11 mouse cellular contexts compared by ENCODE assay signal in the genomic region with DNA sequence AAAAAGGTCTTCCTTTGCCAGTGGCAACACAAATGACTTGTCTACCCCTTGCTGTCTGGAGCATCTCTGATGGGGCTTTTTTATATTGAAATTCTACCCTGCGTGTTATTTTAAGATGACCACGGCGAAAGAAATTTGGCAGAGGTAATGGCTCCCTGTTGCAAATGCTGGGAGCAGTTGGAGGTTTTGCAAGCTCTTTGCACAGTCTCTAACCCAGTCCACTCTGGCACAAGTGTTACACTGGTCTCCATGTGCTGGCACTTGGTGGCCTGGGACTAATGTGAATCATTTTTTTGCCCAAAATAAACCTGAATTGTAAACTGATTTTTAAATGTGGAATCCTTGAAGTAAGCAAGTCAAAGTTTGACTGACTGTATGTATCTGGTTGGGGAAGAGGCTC.
A peak's percentile ranks its signal among the peaks of the same experiment; 100 is the strongest.
DNase-seq lines count a peak whose midpoint lies in the region; ATAC-seq and TF ChIP-seq lines count a peak whose summit lies in the region.
"Had no signal": no experiment of that assay in that cellular context is flagged by ENCODE, and none has a peak within 500 bp of the region (broad histone marks: within the 10 kb centered on the region; RNA-seq: fewer than 3 reads in every experiment).

No protein-coding gene starts in this region.

- no peak for ATAC-seq in lung, embryonic 16.5 days (ENCODE audit: low read depth)
- ATAC-seq in erythroblast, adult 5-6 weeks (replicated peaks; ENCODE audit: low FRiP score, poor library complexity, severe bottlenecking) = no peak

- TF ChIP-seq POLR2A in kidney, adult 2 months (IDR thresholded peaks at IDR 0.05; ENCODE audit: low read depth, low read length) = no peak

- no peak overlapping the region for H3K9ac ChIP-seq in lung, embryonic 16.5 days (ENCODE audit: low read length)
- H3K9ac ChIP-seq: embryonic facial prominence, embryonic 15.5 days had no signal

- no peak overlapping the region for H3K4me3 ChIP-seq in lung, embryonic 16.5 days (ENCODE audit: low read length)
- H3K4me3 ChIP-seq in kidney, adult 2 months (ENCODE audit: insufficient read depth, low read depth, low read length) = no peak overlapping the region
- H3K4me3 ChIP-seq: embryonic facial prominence, embryonic 15.5 days had no signal

- no peak overlapping the region for H3K4me2 ChIP-seq in lung, embryonic 16.5 days (ENCODE audit: low read depth, low read length)
- H3K4me2 ChIP-seq: embryonic facial prominence, embryonic 15.5 days had no signal

- DNase-seq in heart, adult 11 months = peak; percentile 90
- DNase-seq in heart, postnatal 4 days = no peak
- no peak for DNase-seq in lung, postnatal 25 days (ENCODE audit: low spot score)
- peak; percentile 32 to 53 for DNase-seq in cerebellum, postnatal 36 days
- DNase-seq in skeletal muscle tissue, adult 2 months (ENCODE audit: low read depth, low spot score) = peak; percentile 68
- no peak for DNase-seq in kidney, adult 2 months
- DNase-seq: liver; thymus, adult 2 months had no signal

- no peaks in the 10 kb centered on the region for H3K36me3 ChIP-seq in lung, embryonic 16.5 days (ENCODE audit: control insufficient read depth, insufficient read depth, low read length)
- no peaks in the 10 kb centered on the region for H3K36me3 ChIP-seq in kidney, adult 2 months (ENCODE audit: control insufficient read depth, insufficient read depth, low read length)
- H3K36me3 ChIP-seq: embryonic facial prominence, embryonic 15.5 days had no signal

- no peaks in the 10 kb centered on the region for H3K9me3 ChIP-seq in lung, embryonic 16.5 days (ENCODE audit: control insufficient read depth, low read length)
- H3K9me3 ChIP-seq: embryonic facial prominence, embryonic 15.5 days had no signal

- no peak for TF ChIP-seq CTCF in kidney, adult 2 months (conservative IDR thresholded peaks at IDR 0.05; ENCODE audit: insufficient read depth, insufficient read length, low read depth, low read length)

- H3K27ac ChIP-seq in lung, embryonic 16.5 days (ENCODE audit: low read length) = peak overlapping the region; percentile 58
- no peak overlapping the region for H3K27ac ChIP-seq in kidney, adult 2 months (ENCODE audit: insufficient read depth, low read depth, low read length)

- peaks cover 20% of the 10 kb centered on the region for H3K4me1 ChIP-seq in lung, embryonic 16.5 days (replicated peaks; ENCODE audit: control insufficient read depth, insufficient read depth, low read length)
- H3K4me1 ChIP-seq in kidney, adult 2 months (ENCODE audit: control insufficient read depth, insufficient read depth, low read length) = no peaks in the 10 kb centered on the region

- 67% methylated on average over 3 of the region's 3 CpGs for WGBS in lung, embryonic 16.5 days
- 81% methylated on average over 3 of the region's 3 CpGs for WGBS in kidney, adult 2 months

- no peaks in the 10 kb centered on the region for H3K27me3 ChIP-seq in lung, embryonic 16.5 days (ENCODE audit: control insufficient read depth, insufficient read depth, low read depth, low read length)
- H3K27me3 ChIP-seq in kidney, adult 2 months (replicated peaks; ENCODE audit: control insufficient read depth, insufficient read depth, low read length) = no peaks in the 10 kb centered on the region
- H3K27me3 ChIP-seq: embryonic facial prominence, embryonic 15.5 days had no signal

Comparison
In these comparisons a context has a peak if more than half of its experiments do, and no peak if none do; other contexts are left out.
1. DNase-seq: peak in heart, adult 11 months (single experiment), cerebellum, postnatal 36 days (2 of 2) and skeletal muscle tissue, adult 2 months (single experiment); none in heart, postnatal 4 days (single experiment), lung, postnatal 25 days (single experiment) and kidney, adult 2 months (single experiment).